Mouse (Mus musculus): ENCODE data around the gene Myl12a.

DNA sequence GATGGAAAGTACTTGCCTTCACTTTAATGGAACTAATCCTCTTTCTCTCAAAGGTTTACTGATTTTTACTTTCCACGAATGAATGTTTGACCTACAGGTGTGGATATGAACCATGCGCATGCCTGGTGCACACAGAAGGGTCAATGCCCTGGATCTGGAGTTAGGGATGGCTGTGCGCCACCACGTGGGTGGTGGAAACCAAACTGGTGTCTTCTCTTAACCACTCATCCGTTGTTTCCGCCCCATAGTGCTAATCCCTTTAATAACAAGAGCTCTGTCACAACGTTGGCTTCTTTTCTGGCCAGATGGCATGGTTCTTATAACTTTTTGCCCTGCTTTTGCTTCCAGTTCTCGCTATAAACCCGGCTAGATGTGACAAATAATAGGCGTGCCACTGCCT is 51.4 kb downstream of the Myl12a start:
- no peak for TF ChIP-seq CTCF (conservative IDR thresholded peaks at IDR 0.05; ENCODE audit: insufficient read depth, insufficient read length, low read depth, low read length)
- TF ChIP-seq POLR2A (IDR thresholded peaks at IDR 0.05; ENCODE audit: low read depth, low read length) = no peak
